Mouse (Mus musculus) liver, embryonic 18 days (tissue): ENCODE measurements around the gene Crybg3. TPM values are rescaled to one million over a fixed set of nuclear protein-coding genes. Genes with fewer than 3 reads are reported as not detected.

Experiments
- polyA plus RNA-seq: library from polyadenylated mRNA; depleted of rRNA; stranded (reverse); fragments of >200 nt; gene quantifications from 2 replicates; pipeline ENCODE4 v1.2.3, GENCODE M21; 2012; rRNA removed

The Crybg3 gene
- polyA plus RNA-seq = 0.82 and 0.89 TPM in 2 replicates

GRCm38 (mm10) chr16:59600311-59601251 is at the start of gene Crybg3:
Gene Crybg3 (minus strand): TSS chr16:59600979.

GRCm38 (mm10) chr16:59639102-59639691 is 38.4 kb upstream of the Crybg3 start, which contains the start of gene Arl6:
Gene Arl6 (minus strand): TSS chr16:59639391.

DNA sequence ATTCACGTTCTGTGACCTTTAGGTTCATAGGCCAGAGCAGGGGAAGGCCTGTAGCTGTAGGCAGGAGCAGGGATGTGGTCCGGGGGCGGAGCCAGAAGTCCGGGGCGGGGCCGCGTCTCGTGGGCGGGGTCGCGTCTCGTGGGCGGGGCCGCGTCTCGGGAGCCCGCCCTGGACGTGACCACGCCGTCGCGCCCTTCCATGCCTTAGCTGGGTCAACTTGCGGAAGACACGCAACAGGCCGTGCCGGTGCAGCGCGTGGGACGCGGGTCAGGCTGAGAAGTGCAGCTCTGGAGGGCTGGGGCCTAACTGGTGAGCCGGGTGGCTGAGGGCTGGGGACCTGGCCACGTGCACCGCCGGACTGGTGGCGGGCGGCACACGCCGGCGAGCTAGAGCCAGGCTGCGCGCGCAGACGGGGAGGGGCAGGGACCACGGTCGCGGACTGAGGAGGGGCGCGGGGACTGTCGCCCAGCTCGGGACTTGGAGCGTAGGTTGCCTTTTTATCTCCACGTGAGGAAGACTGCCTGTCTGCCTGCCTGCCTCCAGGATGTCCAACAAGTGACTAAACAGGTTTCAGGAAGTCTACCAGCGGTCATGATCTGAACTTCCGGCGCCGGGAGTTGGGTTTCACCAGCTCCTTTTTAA is 129.0 kb downstream of the Crybg3 start, which contains the start of gene Riox2:
Gene Riox2, plus strand, starts transcription at position 139 of the 642 bp plus-strand sequence.

Other genes with a start within 250 kb of the Crybg3 start
- not detected in 2 replicates for gene Olfr209, start 237.0 kb downstream of the Crybg3 start, polyA plus RNA-seq
- not detected in 2 replicates for gene Gabrr3, start 193.6 kb downstream of the Crybg3 start, polyA plus RNA-seq
- gene Riox2, start 129.2 kb downstream of the Crybg3 start, polyA plus RNA-seq = 5.8 TPM in 2 replicates
- gene Arl6, start 38.4 kb upstream of the Crybg3 start, polyA plus RNA-seq = 1.1 and 1.2 TPM in 2 replicates